In genomic region chr5:122899777-122900557, GRCm38 (mm10) we compare ENCODE assay signal across 8 mouse cellular contexts. TPM values are rescaled to one million over a fixed set of nuclear protein-coding genes. Genes with fewer than 3 reads are reported as not detected.
DNase-seq lines count a peak whose midpoint lies in the region; ATAC-seq and TF ChIP-seq lines count a peak whose summit lies in the region.

No protein-coding gene starts in this region.

- H3K27ac ChIP-seq in bone marrow, adult 2 months (ENCODE audit: control insufficient read depth, insufficient read depth, low read depth, low read length, poor library complexity) = peak overlapping the region; percentile 92
- H3K27ac ChIP-seq in embryonic facial prominence, embryonic 14.5 days (replicated peaks; ENCODE audit: low read depth, low read length) = peak overlapping the region; percentile 91
- H3K27ac ChIP-seq in limb, embryonic 13.5 days = peak overlapping the region; percentile 92
- H3K27ac ChIP-seq in midbrain, embryonic 16.5 days (ENCODE audit: low read length) = peak overlapping the region; percentile 95
- peak overlapping the region; percentile 83 for H3K27ac ChIP-seq in spleen, adult 2 months (ENCODE audit: insufficient read depth, low read length)

- H3K4me3 ChIP-seq in bone marrow, adult 2 months (replicated peaks; ENCODE audit: control insufficient read depth, low read depth, low read length) = peak overlapping the region; percentile 80
- peak overlapping the region; percentile 83 for H3K4me3 ChIP-seq in embryonic facial prominence, embryonic 14.5 days (ENCODE audit: low read depth, low read length)
- peak overlapping the region; percentile 92 for H3K4me3 ChIP-seq in limb, embryonic 13.5 days
- peak overlapping the region; percentile 92 for H3K4me3 ChIP-seq in midbrain, embryonic 16.5 days (ENCODE audit: low read depth, low read length)
- H3K4me3 ChIP-seq in spleen, adult 2 months (ENCODE audit: extremely low read depth, insufficient read depth, insufficient read length) = peak overlapping the region; percentile 92

- no peaks in the 10 kb centered on the region for H3K9me3 ChIP-seq in embryonic facial prominence, embryonic 14.5 days (ENCODE audit: control insufficient read depth, low read length)
- H3K9me3 ChIP-seq in limb, embryonic 13.5 days = no peaks in the 10 kb centered on the region
- no peaks in the 10 kb centered on the region for H3K9me3 ChIP-seq in midbrain, embryonic 16.5 days (replicated peaks; ENCODE audit: control insufficient read depth, low read length, poor library complexity, severe bottlenecking)

- peak; percentile 37; the same call in 1 of the 2 replicates for TF ChIP-seq POLR2A in bone marrow, adult 2 months (IDR thresholded peaks at IDR 0.05; ENCODE audit: borderline replicate concordance, control insufficient read depth, low read depth, low read length)
- peak; percentile 14; the same call in 1 of the 2 replicates for TF ChIP-seq POLR2A in spleen, adult 2 months (IDR thresholded peaks at IDR 0.05; ENCODE audit: low read depth, low read length)

- H3K4me1 ChIP-seq in bone marrow, adult 2 months (ENCODE audit: control insufficient read depth, insufficient read depth, low read length) = peaks cover 2% of the 10 kb centered on the region; the same call in 1 of the 2 replicates
- peaks cover 14% of the 10 kb centered on the region for H3K4me1 ChIP-seq in embryonic facial prominence, embryonic 14.5 days (ENCODE audit: control insufficient read depth, insufficient read depth, low read length)
- H3K4me1 ChIP-seq in limb, embryonic 13.5 days = peaks cover 40% of the 10 kb centered on the region
- H3K4me1 ChIP-seq in midbrain, embryonic 16.5 days (ENCODE audit: control insufficient read depth, insufficient read depth, low read length) = peaks cover 38% of the 10 kb centered on the region
- H3K4me1 ChIP-seq in spleen, adult 2 months (ENCODE audit: control insufficient read depth, insufficient read depth, insufficient read length) = peaks cover 13% of the 10 kb centered on the region; the same call in 1 of the 2 replicates

- H3K27me3 ChIP-seq in embryonic facial prominence, embryonic 14.5 days (replicated peaks; ENCODE audit: control insufficient read depth, insufficient read depth, low read length) = no peaks in the 10 kb centered on the region
- no peaks in the 10 kb centered on the region for H3K27me3 ChIP-seq in limb, embryonic 13.5 days
- H3K27me3 ChIP-seq in midbrain, embryonic 16.5 days (ENCODE audit: control insufficient read depth, insufficient read depth, low read depth, low read length) = no peaks in the 10 kb centered on the region
- no peaks in the 10 kb centered on the region for H3K27me3 ChIP-seq in spleen, adult 2 months (ENCODE audit: control insufficient read depth, insufficient read depth, low read length)

- H3K36me3 ChIP-seq in embryonic facial prominence, embryonic 14.5 days (ENCODE audit: control insufficient read depth, insufficient read depth, low read length) = no peaks in the 10 kb centered on the region
- H3K36me3 ChIP-seq in limb, embryonic 13.5 days = no peaks in the 10 kb centered on the region
- H3K36me3 ChIP-seq in midbrain, embryonic 16.5 days (ENCODE audit: control insufficient read depth, insufficient read depth, low read length) = no peaks in the 10 kb centered on the region
- no peaks in the 10 kb centered on the region for H3K36me3 ChIP-seq in spleen, adult 2 months (ENCODE audit: control insufficient read depth, insufficient read depth, low read length)

- no peak for TF ChIP-seq CTCF in bone marrow, adult 2 months (IDR thresholded peaks at IDR 0.05; ENCODE audit: control insufficient read depth, insufficient read depth, low read length)
- no peak for TF ChIP-seq CTCF in spleen, adult 2 months (IDR thresholded peaks at IDR 0.05; ENCODE audit: extremely low read depth, insufficient read depth, insufficient read length, insufficient replicate concordance)

- peak overlapping the region; percentile 91 for H3K9ac ChIP-seq in embryonic facial prominence, embryonic 14.5 days (ENCODE audit: low read depth, low read length)
- H3K9ac ChIP-seq in limb, embryonic 13.5 days = peak overlapping the region; percentile 95
- peak overlapping the region; percentile 93 for H3K9ac ChIP-seq in midbrain, embryonic 16.5 days (ENCODE audit: low read depth, low read length)

- under 1% methylated on average over 120 of the region's 120 CpGs for WGBS in bone marrow, adult 2 months
- 0% methylated on average over 5 of the region's 120 CpGs for WGBS in embryonic facial prominence, embryonic 14.5 days
- WGBS in limb, embryonic 13.5 days = under 1% methylated on average over 89 of the region's 120 CpGs
- WGBS in midbrain, embryonic 16.5 days = under 1% methylated on average over 101 of the region's 120 CpGs
- WGBS in spleen, adult 2 months = 1% methylated on average over 118 of the region's 120 CpGs

- peak; percentile 83 for DNase-seq in 416B (ENCODE audit: low read depth)
- DNase-seq in embryonic facial prominence, embryonic 14.5 days (ENCODE audit: low spot score) = peak; percentile 97
- DNase-seq in heart, adult 8-10 months (ENCODE audit: low spot score) = peak; percentile 78
- DNase-seq in kidney, adult 9 months = peak; percentile 90
- DNase-seq in spleen, adult 2 months (ENCODE audit: low read depth in 1 of 2, low spot score in 2 of 2) = peak; percentile 58 to 89

- ATAC-seq in embryonic facial prominence, embryonic 14.5 days (ENCODE audit: low read depth) = peak; percentile 99
- ATAC-seq in limb, embryonic 13.5 days (ENCODE audit: low FRiP score, low read depth) = peak; percentile 99
- ATAC-seq in midbrain, embryonic 16.5 days = peak; percentile 95

- H3K4me2 ChIP-seq in embryonic facial prominence, embryonic 14.5 days (ENCODE audit: low read depth, low read length) = peak overlapping the region; percentile 88
- peak overlapping the region; percentile 76 for H3K4me2 ChIP-seq in limb, embryonic 13.5 days (replicated peaks)
- peak overlapping the region; percentile 78 for H3K4me2 ChIP-seq in midbrain, embryonic 16.5 days (ENCODE audit: low read length)

RNA-seq across cellular contexts. Expression of gene Rnf34, which starts 50.1 kb away (rescaled TPM):
- polyA plus RNA-seq in bone marrow, adult 2 months (2011; ENCODE audit: insufficient read depth, insufficient read length, low replicate concordance, missing spikeins) = 4.0 and 11.1 TPM in 2 replicates
- 32.8 and 37.1 TPM in 2 replicates for polyA plus RNA-seq in embryonic facial prominence, embryonic 14.5 days (2014; fragmentation: Nextera tagmentation; extraction: Ambion mirVana)
- 10 to 100 TPM; 30.7 to 39.8 (median 35.3) TPM for total RNA-seq in heart, adult 8-10 months (2022)
- 41.8 and 42.4 TPM in 2 replicates for polyA plus RNA-seq in limb, embryonic 13.5 days (2015; fragmentation: Nextera tagmentation; extraction: Ambion mirVana)
- 48.3 and 50.7 TPM in 2 replicates for polyA plus RNA-seq in midbrain, embryonic 16.5 days (2015; fragmentation: Nextera tagmentation; extraction: Ambion mirVana)
- polyA plus RNA-seq in spleen, adult 2 months (2012; rRNA removed) = 7.0 and 9.9 TPM in 2 replicates

Comparison
In these comparisons a context has a peak if more than half of its experiments do, and no peak if none do; other contexts are left out.
1. Peak in every context shown above with its lines: DNase-seq, ATAC-seq, H3K4me3 ChIP-seq and H3K27ac ChIP-seq.